Mouse (Mus musculus): Measurements from ENCODE around the gene Fank1.

DNA sequence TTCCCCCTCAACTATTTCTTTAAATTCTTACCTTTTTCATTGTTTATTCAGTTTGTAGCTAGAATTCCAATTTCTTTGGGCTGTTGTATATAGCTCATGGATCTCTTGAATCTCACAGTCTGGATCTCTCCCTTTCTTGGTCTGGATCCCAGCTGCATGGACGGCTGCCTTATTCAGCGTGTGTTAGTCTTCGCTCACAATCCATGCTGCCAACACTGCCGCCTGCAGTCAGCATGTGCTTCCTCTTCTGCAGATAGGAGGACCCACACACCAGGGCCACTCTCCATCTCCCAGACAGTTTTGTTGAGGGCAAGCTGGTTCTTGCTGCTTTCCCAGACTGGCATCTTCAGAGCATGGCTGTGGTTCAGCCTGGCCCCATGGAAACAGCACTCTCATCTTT is 62.9 kb downstream of the Fank1 start:
- no peak for TF ChIP-seq EP300 (IDR thresholded peaks at IDR 0.05; ENCODE audit: low read length)
- TF ChIP-seq E2F4 (IDR thresholded peaks at IDR 0.05; ENCODE audit: insufficient replicate concordance, low read depth, low read length): no peak
- no peak for TF ChIP-seq BHLHE40 (IDR thresholded peaks at IDR 0.05; ENCODE audit: low read depth, low read length)
- TF ChIP-seq CHD2 (IDR thresholded peaks at IDR 0.05; ENCODE audit: low read length): no peak
- TF ChIP-seq POLR2A (IDR thresholded peaks at IDR 0.05; ENCODE audit: low read depth, low read length): no peak

Measured in CH12.LX (cell line).